Mouse (Mus musculus): ENCODE data around the gene Pxdn.

DNA sequence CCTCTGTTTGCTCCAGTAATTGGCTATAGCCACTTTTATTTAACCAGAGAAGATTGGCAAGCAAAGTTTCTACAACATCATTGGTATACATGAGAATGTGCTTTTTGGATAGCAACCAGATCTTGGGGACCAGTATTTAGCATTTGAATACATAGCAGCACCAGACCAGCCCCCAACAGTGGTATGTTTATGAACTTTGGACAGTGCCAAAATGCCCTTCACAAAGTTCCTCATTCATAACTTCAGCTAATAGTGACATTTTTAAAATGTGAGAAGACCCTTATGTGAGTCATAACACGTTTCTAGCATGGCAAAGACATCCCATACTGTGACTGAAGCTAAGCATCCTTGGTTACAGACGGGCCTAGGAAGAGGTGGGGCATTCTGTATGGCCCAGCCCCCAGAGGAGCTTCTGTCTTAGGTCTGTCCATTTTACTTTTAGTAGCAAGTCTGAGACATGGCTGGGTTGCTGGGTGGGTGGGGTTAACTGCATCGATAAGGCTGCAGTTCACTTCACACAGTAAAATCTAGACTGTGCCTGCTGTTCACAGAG is 39.8 kb upstream of the Pxdn start:
- no peak for TF ChIP-seq CTCF (IDR thresholded peaks at IDR 0.05; ENCODE audit: control insufficient read depth, insufficient read depth, insufficient read length)
- no peak for TF ChIP-seq MYOG (IDR thresholded peaks at IDR 0.05; ENCODE audit: control insufficient read depth, extremely low read depth, insufficient read length)
